Mouse (Mus musculus): Measurements from ENCODE around the gene Xkr8.

GRCm38 (mm10) chr4:132749258-132749982, 17.1 kb upstream of the Xkr8 start:
- TF ChIP-seq CTCF (conservative IDR thresholded peaks at IDR 0.05 in 1 of 2, IDR thresholded peaks at IDR 0.05 in 1 of 2; ENCODE audit: low read depth in 2 of 2, low read length in 2 of 2): no peak
- no peak for TF ChIP-seq POLR2AphosphoS2 (IDR thresholded peaks at IDR 0.05; ENCODE audit: low read depth, low read length)
- TF ChIP-seq POLR2A (IDR thresholded peaks at IDR 0.05; ENCODE audit: low read depth, low read length): no peak
